Mouse (Mus musculus) testis, adult 2 months (tissue): ENCODE measurements at regions not wholly inside any gene's neighbourhood (a gene's known extent, or its start where the extent isn't known, plus 50 kb on each side); places are given as distances from the start of the nearest gene placed in this dataset.

Experiments
- CTCF ChIP-seq: fragments of 200-500 bp; IDR thresholded peaks from 2 replicates; pipeline ENCODE4 v1.5.1; 2012; ENCODE audit warnings: low read depth, mild to moderate bottlenecking, inconsistent platforms, low read length, moderate library complexity; ENCODE audit not compliant: control insufficient read depth, insufficient read depth, insufficient replicate concordance
- POLR2A ChIP-seq: fragments of 200-500 bp; IDR thresholded peaks from 2 replicates; pipeline ENCODE4 v1.6.1; 2012; ENCODE audit warnings: low read depth, mild to moderate bottlenecking, inconsistent platforms, low read length, moderate library complexity; ENCODE audit not compliant: control insufficient read depth

DNA sequence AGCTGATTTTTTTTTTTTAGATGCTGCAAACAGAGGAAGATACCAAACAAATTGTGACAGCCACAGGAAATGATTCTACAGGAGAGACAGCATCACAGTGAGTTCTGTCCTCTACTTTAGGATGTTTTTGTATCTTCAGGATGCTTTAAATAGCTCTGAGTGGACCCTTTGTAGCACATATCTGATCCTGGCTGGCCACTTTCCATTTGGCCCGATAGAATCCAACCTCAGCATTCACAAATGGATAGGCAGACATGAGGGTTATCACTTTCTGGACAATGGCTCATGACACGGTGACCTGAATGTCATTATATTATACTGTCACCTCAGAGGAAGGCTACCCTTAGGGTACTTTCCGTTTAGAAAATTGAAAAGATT, 379.3 kb downstream of the Gm10295 start:
- TF ChIP-seq CTCF (no peak), POLR2A (no peak)
